Mouse (Mus musculus): Measurements from ENCODE around the gene Pdzd2.
A peak's percentile ranks its signal among the peaks of the same experiment; 100 is the strongest.
"Not testable (repeated sequence)": the region's sequence is repeated elsewhere in the genome, so short reads cannot be mapped to it uniquely, and the experiment has no call there.

Pdzd2 gene

GRCm38 (mm10) chr15:12380057-12380456 lies 359.7 kb downstream of the Pdzd2 start:
- no peak for DNase-seq (ENCODE audit: low read depth, low spot score)

GRCm38 (mm10) chr15:12377800-12378199 lies 361.9 kb downstream of the Pdzd2 start:
- DNase-seq (ENCODE audit: low read depth, low spot score) = no peak

GRCm38 (mm10) chr15:12376491-12377069 lies 363.1 kb downstream of the Pdzd2 start:
- no peak for DNase-seq (ENCODE audit: low read depth, low spot score)

- peak; percentile 73 for DNase-seq (ENCODE audit: low read depth, low spot score)
Measured at GRCm38 (mm10) chr15:12375641-12376311, 363.9 kb downstream of the Pdzd2 start.

- DNase-seq (ENCODE audit: low read depth, low spot score) = no peak
Measured at GRCm38 (mm10) chr15:12374916-12375315, 364.8 kb downstream of the Pdzd2 start.

- DNase-seq (ENCODE audit: low read depth, low spot score) = no peak
Measured at GRCm38 (mm10) chr15:12373918-12374317, 365.8 kb downstream of the Pdzd2 start.

GRCm38 (mm10) chr15:12373496-12373895 lies 366.2 kb downstream of the Pdzd2 start:
- DNase-seq (ENCODE audit: low read depth, low spot score) = no peak

- DNase-seq (ENCODE audit: low read depth, low spot score) = no peak
Measured at GRCm38 (mm10) chr15:12371183-12371582, 368.5 kb downstream of the Pdzd2 start.

- DNase-seq (ENCODE audit: low read depth, low spot score) = no peak
Measured at GRCm38 (mm10) chr15:12370096-12370495, 369.6 kb downstream of the Pdzd2 start.

GRCm38 (mm10) chr15:12368850-12369249 lies 370.9 kb downstream of the Pdzd2 start:
- no peak for DNase-seq (ENCODE audit: low read depth, low spot score)

- DNase-seq (ENCODE audit: low read depth, low spot score) = no peak
Measured at GRCm38 (mm10) chr15:12368357-12368756, 371.4 kb downstream of the Pdzd2 start.

- no peak for DNase-seq (ENCODE audit: low read depth, low spot score)
Measured at GRCm38 (mm10) chr15:12367306-12368080, 372.2 kb downstream of the Pdzd2 start.

- not testable (repeated sequence) for DNase-seq (ENCODE audit: low read depth, low spot score)
Measured at GRCm38 (mm10) chr15:12366580-12367305, 373.0 kb downstream of the Pdzd2 start.

- DNase-seq (ENCODE audit: low read depth, low spot score) = no peak
Measured at GRCm38 (mm10) chr15:12366072-12366469, 373.7 kb downstream of the Pdzd2 start.

GRCm38 (mm10) chr15:12365416-12366071 lies 374.2 kb downstream of the Pdzd2 start:
- DNase-seq (ENCODE audit: low read depth, low spot score) = no peak

- DNase-seq (ENCODE audit: low read depth, low spot score) = no peak
Measured at GRCm38 (mm10) chr15:12364096-12364495, 375.6 kb downstream of the Pdzd2 start.

- DNase-seq (ENCODE audit: low read depth, low spot score) = no peak
Measured at GRCm38 (mm10) chr15:12362701-12363040, 377.1 kb downstream of the Pdzd2 start.

- DNase-seq (ENCODE audit: low read depth, low spot score) = no peak
Measured at GRCm38 (mm10) chr15:12362001-12362700, 377.6 kb downstream of the Pdzd2 start.

- DNase-seq (ENCODE audit: low read depth, low spot score) = no peak
Measured at GRCm38 (mm10) chr15:12360519-12361212, 379.1 kb downstream of the Pdzd2 start.

- DNase-seq (ENCODE audit: low read depth, low spot score) = no peak
Measured at GRCm38 (mm10) chr15:12358384-12358783, 381.3 kb downstream of the Pdzd2 start.
